Mouse (Mus musculus) bone marrow, adult 2 months (tissue): ENCODE measurements around the gene Slc27a5. TPM values are rescaled to one million over a fixed set of nuclear protein-coding genes. Genes with fewer than 3 reads are reported as not detected.

Experiments
- H3K27ac ChIP-seq: fragments of 200-500 bp; 2 replicates; pipeline ENCODE4 v1.5.1; 2012; ENCODE audit warnings: low read depth, mild to moderate bottlenecking, control low read depth, inconsistent platforms, low read length; ENCODE audit not compliant: control insufficient read depth, poor library complexity, insufficient read depth
- H3K4me1 ChIP-seq: fragments of 200-500 bp; 2 replicates; pipeline ENCODE4 v1.6.1; 2011; ENCODE audit warnings: low read length; ENCODE audit not compliant: control insufficient read depth, insufficient read depth
- H3K4me3 ChIP-seq: fragments of 200-500 bp; replicated peaks from 2 replicates; pipeline ENCODE3; 2011; ENCODE audit warnings: mild to moderate bottlenecking, low read depth, low read length, control low read depth; ENCODE audit not compliant: control insufficient read depth
- CTCF ChIP-seq: fragments of 200-500 bp; IDR thresholded peaks from 2 replicates; pipeline ENCODE4 v1.5.1; 2011; ENCODE audit warnings: low read length, control low read depth; ENCODE audit not compliant: control insufficient read depth, insufficient read depth
- POLR2A ChIP-seq: fragments of 200-500 bp; IDR thresholded peaks from 2 replicates; pipeline ENCODE4 v1.6.1; 2011; ENCODE audit warnings: low read depth, mild to moderate bottlenecking, control low read depth, low read length, borderline replicate concordance; ENCODE audit not compliant: control insufficient read depth
- WGBS: fragments of 180-500 bp; shearing (Covaris S2); methylation state at CpG from one replicate; pipeline ENCODE4 v1.1.7; 2018; 5-methylcytosine and 5-hydroxymethylcytosine counted together
- polyA plus RNA-seq: library from polyadenylated mRNA; stranded (reverse); fragments of >200 nt; gene quantifications from 2 replicates; pipeline ENCODE4 v1.2.4, GENCODE M21; 2011; ENCODE audit warnings: low replicate concordance; ENCODE audit not compliant: missing spikeins, insufficient read depth, insufficient read length

Slc27a5 gene
- 1.7 and 2.2 TPM in 2 replicates for polyA plus RNA-seq

GRCm38 (mm10) chr7:12998053-12998452 lies at the start of gene Slc27a5:
Gene Slc27a5, minus strand, starts transcription at chr7:12998192.
- Histone ChIP-seq H3K4me1 (no peaks in the 10 kb centered on the region), H3K4me3 (no peak within 1 kb of the TSS), H3K27ac (no peak within 1 kb of the TSS)
- TF ChIP-seq POLR2A (no peak), CTCF (no peak)
- WGBS: 71% methylated on average over 5 of the region's 5 CpGs

- H3K27ac ChIP-seq: no peak overlapping the region
- no peak overlapping the region for H3K4me3 ChIP-seq
- no peak for TF ChIP-seq POLR2A
- peak; percentile 83 for TF ChIP-seq CTCF
- WGBS: 0% methylated on average over 2 of the region's 2 CpGs
- H3K4me1 ChIP-seq: peaks cover 5% of the 10 kb centered on the region
Measured at GRCm38 (mm10) chr7:13046084-13046483, 48.1 kb upstream of the Slc27a5 start.

- peaks cover 5% of the 10 kb centered on the region for H3K4me1 ChIP-seq
- no peak overlapping the region for H3K4me3 ChIP-seq
- TF ChIP-seq CTCF: no peak
- no peak for TF ChIP-seq POLR2A
- H3K27ac ChIP-seq: no peak overlapping the region
- WGBS: 5% methylated on average over 23 of the region's 23 CpGs
Measured at GRCm38 (mm10) chr7:13044254-13044625, 46.2 kb upstream of the Slc27a5 start.

GRCm38 (mm10) chr7:13043445-13044253 lies 45.7 kb upstream of the Slc27a5 start:
- Histone ChIP-seq H3K4me1 (peaks cover 9% of the 10 kb centered on the region), H3K4me3 (no peak overlapping the region), H3K27ac (no peak overlapping the region)
- WGBS: 11% methylated on average over 88 of the region's 88 CpGs
- TF ChIP-seq CTCF: no peak
- no peak; the same call in 1 of the 2 replicates for TF ChIP-seq POLR2A

GRCm38 (mm10) chr7:13043120-13043444 lies 45.1 kb upstream of the Slc27a5 start:
- no peak overlapping the region for H3K27ac ChIP-seq
- WGBS: 79% methylated on average over 16 of the region's 16 CpGs

GRCm38 (mm10) chr7:13042511-13042910 lies 44.5 kb upstream of the Slc27a5 start:
- TF ChIP-seq CTCF (no peak), POLR2A (no peak)
- H3K4me3 ChIP-seq: no peak overlapping the region
- H3K4me1 ChIP-seq: peaks cover 9% of the 10 kb centered on the region
- WGBS: 56% methylated on average over 6 of the region's 6 CpGs
- H3K27ac ChIP-seq: no peak overlapping the region

More at GRCm38 (mm10) chr7:13043120-13043444, 45.1 kb upstream of the Slc27a5 start:
- H3K4me3 ChIP-seq: no peak overlapping the region
- H3K4me1 ChIP-seq: peaks cover 9% of the 10 kb centered on the region
- no peak for TF ChIP-seq POLR2A
- TF ChIP-seq CTCF: no peak

- H3K4me3 ChIP-seq: no peak overlapping the region
- no peak overlapping the region for H3K27ac ChIP-seq
- WGBS: 89% methylated on average over 1 of the region's 1 CpGs
- H3K4me1 ChIP-seq: peaks cover 9% of the 10 kb centered on the region
- TF ChIP-seq POLR2A (no peak), CTCF (no peak)
Measured at GRCm38 (mm10) chr7:13041256-13041655, 43.3 kb upstream of the Slc27a5 start.

GRCm38 (mm10) chr7:13039181-13039580 lies 41.2 kb upstream of the Slc27a5 start:
- WGBS: 44% methylated on average over 1 of the region's 1 CpGs
- TF ChIP-seq CTCF: no peak
- TF ChIP-seq POLR2A: no peak
- Histone ChIP-seq H3K27ac (peak overlapping the region; percentile 100; the same call in 1 of the 2 replicates), H3K4me3 (peak overlapping the region; percentile 79), H3K4me1 (peaks cover 12% of the 10 kb centered on the region)
